9 mouse cellular contexts compared by ENCODE assay signal in genomic region chr10:52023213-52024052, GRCm38 (mm10). TPM values are rescaled to one million over a fixed set of nuclear protein-coding genes. Genes with fewer than 3 reads are reported as not detected.
DNase-seq lines count a peak whose midpoint lies in the region; ATAC-seq and TF ChIP-seq lines count a peak whose summit lies in the region.
"Had no signal": no experiment of that assay in that cellular context is flagged by ENCODE, and none has a peak within 500 bp of the region (broad histone marks: within the 10 kb centered on the region; RNA-seq: fewer than 3 reads in every experiment).

No protein-coding gene starts in this region.

- no peaks in the 10 kb centered on the region for H3K9me3 ChIP-seq in kidney, embryonic 14.5 days (ENCODE audit: control insufficient read depth, low read length)
- no peaks in the 10 kb centered on the region for H3K9me3 ChIP-seq in forebrain, embryonic 11.5 days (ENCODE audit: control insufficient read depth, low read length)
- H3K9me3 ChIP-seq in limb, embryonic 10.5 days (replicated peaks), result no peaks in the 10 kb centered on the region
- no peaks in the 10 kb centered on the region for H3K9me3 ChIP-seq in neural tube, embryonic 14.5 days (ENCODE audit: control insufficient read depth, low read length)

- no peak for ATAC-seq in kidney, embryonic 14.5 days (ENCODE audit: low FRiP score, low TSS enrichment)
- no peak for ATAC-seq in forebrain, embryonic 11.5 days (replicated peaks; ENCODE audit: low FRiP score)
- ATAC-seq in neural tube, embryonic 14.5 days (ENCODE audit: low read depth), result no peak

- H3K4me1 ChIP-seq in kidney, embryonic 14.5 days (ENCODE audit: control insufficient read depth, insufficient read depth, low read length), result 0 out of 2 replicates have a peak, but pooled peaks cover 3% of the 10 kb centered on the region
- H3K4me1 ChIP-seq in kidney, adult 2 months (ENCODE audit: control insufficient read depth, insufficient read depth, low read length), result no peaks in the 10 kb centered on the region
- H3K4me1 ChIP-seq in forebrain, embryonic 11.5 days (replicated peaks; ENCODE audit: control insufficient read depth, insufficient read depth, low read length), result peaks cover 15% of the 10 kb centered on the region
- peaks cover 25% of the 10 kb centered on the region for H3K4me1 ChIP-seq in limb, embryonic 10.5 days
- H3K4me1 ChIP-seq in neural tube, embryonic 14.5 days (ENCODE audit: control insufficient read depth, insufficient read depth, low read length), result peaks cover 11% of the 10 kb centered on the region; the same call in 1 of the 2 replicates

- H3K4me2 ChIP-seq in kidney, embryonic 14.5 days (replicated peaks; ENCODE audit: low read depth, low read length), result peak overlapping the region; percentile 77; the same call in 1 of the 2 replicates
- H3K4me2 ChIP-seq in forebrain, embryonic 11.5 days (ENCODE audit: low read depth, low read length, severe bottlenecking), result peak overlapping the region; percentile 95; the same call in 1 of the 2 replicates
- H3K4me2 ChIP-seq in neural tube, embryonic 14.5 days (ENCODE audit: low read depth, low read length), result peak overlapping the region; percentile 93; the same call in 1 of the 2 replicates

- H3K36me3 ChIP-seq in kidney, embryonic 14.5 days (ENCODE audit: control insufficient read depth, insufficient read depth, low read length), result no peaks in the 10 kb centered on the region
- no peaks in the 10 kb centered on the region for H3K36me3 ChIP-seq in kidney, adult 2 months (ENCODE audit: control insufficient read depth, insufficient read depth, low read length)
- no peaks in the 10 kb centered on the region for H3K36me3 ChIP-seq in forebrain, embryonic 11.5 days (ENCODE audit: control insufficient read depth, insufficient read depth, low read length)
- no peaks in the 10 kb centered on the region for H3K36me3 ChIP-seq in limb, embryonic 10.5 days
- no peaks in the 10 kb centered on the region for H3K36me3 ChIP-seq in neural tube, embryonic 14.5 days (ENCODE audit: control insufficient read depth, insufficient read depth, low read length)

- whole genome bisulfite sequencing in kidney, embryonic 14.5 days, result 2% methylated on average over 17 of the region's 17 CpGs
- WGBS in kidney, adult 2 months, result 6% methylated on average over 17 of the region's 17 CpGs
- WGBS in forebrain, embryonic 11.5 days, result 3% methylated on average over 17 of the region's 17 CpGs
- 1% methylated on average over 17 of the region's 17 CpGs for WGBS in limb, embryonic 10.5 days
- WGBS in neural tube, embryonic 14.5 days, result 2% methylated on average over 17 of the region's 17 CpGs

- TF ChIP-seq POLR2A in kidney, adult 2 months (IDR thresholded peaks at IDR 0.05; ENCODE audit: low read depth, low read length), result no peak

- TF ChIP-seq CTCF in kidney, adult 2 months (conservative IDR thresholded peaks at IDR 0.05; ENCODE audit: insufficient read depth, insufficient read length, low read depth, low read length), result no peak

- peaks cover 86% of the 10 kb centered on the region for H3K27me3 ChIP-seq in kidney, embryonic 14.5 days (ENCODE audit: control insufficient read depth, insufficient read depth, low read length)
- H3K27me3 ChIP-seq in kidney, adult 2 months (replicated peaks; ENCODE audit: control insufficient read depth, insufficient read depth, low read length), result peaks cover 7% of the 10 kb centered on the region
- H3K27me3 ChIP-seq in forebrain, embryonic 11.5 days (ENCODE audit: control insufficient read depth, insufficient read depth, low read length), result peaks cover 70% of the 10 kb centered on the region
- H3K27me3 ChIP-seq in limb, embryonic 10.5 days (ENCODE audit: low read depth, poor library complexity, severe bottlenecking), result peaks cover 97% of the 10 kb centered on the region
- H3K27me3 ChIP-seq in neural tube, embryonic 14.5 days (ENCODE audit: control insufficient read depth, insufficient read depth, low read length), result peaks cover 69% of the 10 kb centered on the region

- H3K4me3 ChIP-seq in kidney, embryonic 14.5 days (ENCODE audit: low read length), result no peak overlapping the region
- H3K4me3 ChIP-seq in kidney, adult 2 months (ENCODE audit: insufficient read depth, low read depth, low read length), result no peak overlapping the region
- peak overlapping the region; percentile 40 for H3K4me3 ChIP-seq in forebrain, embryonic 11.5 days (ENCODE audit: low read depth, low read length)
- peak overlapping the region; percentile 58 for H3K4me3 ChIP-seq in limb, embryonic 10.5 days
- no peak overlapping the region; the same call in 1 of the 2 replicates for H3K4me3 ChIP-seq in neural tube, embryonic 14.5 days (ENCODE audit: low read depth, low read length)

- no peak for DNase-seq in kidney, adult 2 months
- DNase-seq in forebrain, embryonic 11.5 days (ENCODE audit: low spot score), result peak; percentile 57
- peak; percentile 54 for DNase-seq in limb, embryonic 10.5 days (ENCODE audit: low spot score)
- no peak for DNase-seq in left cerebral cortex, adult 9 months (ENCODE audit: low spot score in 2 of 2)
- no peak for DNase-seq in cerebellum, postnatal 4 days (ENCODE audit: low spot score in 2 of 2)
- DNase-seq in adrenal gland, adult 8-10 months, result no peak

- H3K9ac ChIP-seq in kidney, embryonic 14.5 days (ENCODE audit: low read depth, low read length), result no peak overlapping the region
- H3K9ac ChIP-seq in forebrain, embryonic 11.5 days (ENCODE audit: low read length), result no peak overlapping the region
- no peak overlapping the region for H3K9ac ChIP-seq in neural tube, embryonic 14.5 days (replicated peaks; ENCODE audit: low read depth, low read length)

- H3K27ac ChIP-seq in kidney, embryonic 14.5 days (ENCODE audit: low read depth, low read length), result no peak overlapping the region
- H3K27ac ChIP-seq in kidney, adult 2 months (ENCODE audit: insufficient read depth, low read depth, low read length), result no peak overlapping the region
- no peak overlapping the region for H3K27ac ChIP-seq in forebrain, embryonic 11.5 days (ENCODE audit: low read depth, low read length)
- no peak overlapping the region for H3K27ac ChIP-seq in limb, embryonic 10.5 days
- no peak overlapping the region for H3K27ac ChIP-seq in neural tube, embryonic 14.5 days (ENCODE audit: low read depth, low read length)

RNA-seq across cellular contexts. Expression of gene Vgll2, which starts 1.1 kb away (rescaled TPM):
- not detected in 2 replicates for polyA plus RNA-seq in kidney, embryonic 14.5 days (2014; fragmentation: Nextera tagmentation; extraction: Ambion mirVana)
- 1.8 TPM in 1 of 2 replicates, not detected in the other for polyA plus RNA-seq in kidney, adult 2 months (2012; rRNA removed)
- 0.64 and 1.0 TPM in 2 replicates for polyA plus RNA-seq in forebrain, embryonic 11.5 days (2014; fragmentation: Nextera tagmentation; extraction: Ambion mirVana)
- polyA plus RNA-seq in limb, embryonic 10.5 days (2016; fragmentation: Nextera tagmentation; extraction: Ambion mirVana), result 1.2 and 4.2 TPM in 2 replicates
- 0.32 TPM in 1 of 2 replicates, not detected in the other for polyA plus RNA-seq in neural tube, embryonic 14.5 days (2014; fragmentation: Nextera tagmentation; extraction: Ambion mirVana)
- total RNA-seq in adrenal gland, adult 8-10 months (2022), result not detected
- total RNA-seq: liver, adult 2 months had no signal
- polyA plus RNA-seq: liver, adult 2 months had no signal

Comparison
In these comparisons a context has a peak if more than half of its experiments do, and no peak if none do; other contexts are left out.
1. H3K4me3 ChIP-seq: peak in forebrain, embryonic 11.5 days (single experiment) and limb, embryonic 10.5 days (single experiment); none in kidney, embryonic 14.5 days (single experiment), kidney, adult 2 months (single experiment) and neural tube, embryonic 14.5 days (single experiment).
2. DNase-seq: peak in forebrain, embryonic 11.5 days (single experiment) and limb, embryonic 10.5 days (single experiment); none in kidney, adult 2 months (single experiment), left cerebral cortex, adult 9 months (0 of 2), cerebellum, postnatal 4 days (0 of 2) and adrenal gland, adult 8-10 months (single experiment).
3. Peak in every context shown above with its lines, with median percentiles within 50 percentile points of each other: H3K4me2 ChIP-seq.